Mouse (Mus musculus) liver, embryonic 16.5 days (tissue): ENCODE results near the gene Fxr1. TPM values are rescaled to one million over a fixed set of nuclear protein-coding genes. Genes with fewer than 3 reads are reported as not detected.

Experiments used
- ATAC-seq: fragments of 200-750 bp; cut with Nextera tagmentation; 2 replicates; pipeline ENCODE4 v1.8.0; 2017; ENCODE audit warnings: low read depth, mild to moderate bottlenecking, moderate number of reproducible peaks, moderate library complexity
- H3K27ac ChIP-seq: fragments of 300-500 bp; sonication (generic); 2 replicates; pipeline ENCODE4 v1.5.1; 2014; ENCODE audit warnings: mild to moderate bottlenecking, low read length
- H3K27me3 ChIP-seq: fragments of 300-500 bp; sonication (generic); 2 replicates; pipeline ENCODE4 v1.6.1; 2014; ENCODE audit warnings: low read depth, low read length, mixed read lengths; ENCODE audit not compliant: control insufficient read depth, insufficient read depth
- H3K36me3 ChIP-seq: fragments of 300-500 bp; sonication (generic); 2 replicates; pipeline ENCODE4 v1.6.1; 2014; ENCODE audit warnings: mild to moderate bottlenecking; ENCODE audit not compliant: control insufficient read depth, insufficient read depth
- H3K4me1 ChIP-seq: fragments of 300-500 bp; sonication (generic); 2 replicates; pipeline ENCODE4 v1.6.1; 2014; ENCODE audit warnings: low read depth, low read length, mixed read lengths; ENCODE audit not compliant: control insufficient read depth
- H3K4me2 ChIP-seq: fragments of 300-500 bp; sonication (generic); 2 replicates; pipeline ENCODE4 v1.6.1; 2014; ENCODE audit warnings: low read depth, low read length, mixed read lengths
- H3K4me3 ChIP-seq: fragments of 300-500 bp; sonication (generic); 2 replicates; pipeline ENCODE4 v1.5.1; 2014; ENCODE audit warnings: low read depth, mild to moderate bottlenecking, low read length
- H3K9ac ChIP-seq: fragments of 300-500 bp; sonication (generic); 2 replicates; pipeline ENCODE4 v1.6.1; 2014; ENCODE audit warnings: low read depth, low read length
- H3K9me3 ChIP-seq: fragments of 300-500 bp; sonication (generic); replicated peaks from 2 replicates; pipeline ENCODE4 v1.6.1; 2016; ENCODE audit warnings: low read length; ENCODE audit not compliant: control insufficient read depth
- whole genome bisulfite sequencing: fragments of 180-500 bp; shearing (Covaris S2); extraction: QIAGEN DNeasy Blood & Tissue Kit; methylation state at CpG from one replicate; pipeline ENCODE4 v1.1.7; 2014; ENCODE audit not compliant: insufficient replicate concordance; 5-methylcytosine and 5-hydroxymethylcytosine counted together
- polyA plus RNA-seq: library from polyadenylated mRNA; unstranded; fragments of >200 nt; fragmentation: Nextera tagmentation; extraction: Ambion mirVana; gene quantifications from 2 replicates; pipeline ENCODE4 v1.2.1, GENCODE M21; 2015

Gene Fxr1
- polyA plus RNA-seq, 1 experiment from 2014 or later = 21.0 TPM

GRCm38 (mm10) chr3:34115806-34116205 is 96.1 kb downstream of the Fxr1 start:
- 53% methylated on average over 6 of the region's 6 CpGs for WGBS
- no peaks in the 10 kb centered on the region for H3K4me1 ChIP-seq
- no peak overlapping the region for H3K4me2 ChIP-seq
- no peaks in the 10 kb centered on the region for H3K9me3 ChIP-seq
- no peak overlapping the region for H3K4me3 ChIP-seq
- no peaks in the 10 kb centered on the region for H3K27me3 ChIP-seq
- ATAC-seq = no peak
- H3K27ac ChIP-seq = no peak overlapping the region
- no peak overlapping the region for H3K9ac ChIP-seq
- H3K36me3 ChIP-seq = no peaks in the 10 kb centered on the region

DNA sequence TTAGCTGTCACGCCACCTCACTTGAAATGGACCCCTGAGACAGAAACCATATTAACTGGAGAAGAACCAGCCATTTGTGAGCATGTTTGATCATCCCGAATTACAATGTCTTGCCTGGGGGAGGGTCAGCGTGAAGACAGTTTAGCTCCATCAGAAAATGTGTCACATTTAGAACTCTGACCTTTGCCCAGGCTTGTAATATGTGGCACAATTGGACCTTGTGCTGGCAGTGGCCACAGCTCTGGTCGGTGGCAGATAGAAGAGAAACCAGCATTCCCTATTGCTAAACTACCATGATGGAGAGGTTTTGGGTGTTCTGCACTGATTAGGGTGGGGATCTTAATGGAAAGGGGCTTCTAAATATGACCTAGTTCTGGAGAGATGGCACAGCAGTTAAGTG is 100.1 kb downstream of the Fxr1 start:
- WGBS = 49% methylated on average over 4 of the region's 4 CpGs
- H3K27ac ChIP-seq = no peak overlapping the region
- H3K9ac ChIP-seq = no peak overlapping the region
- no peak for ATAC-seq
- H3K36me3 ChIP-seq = no peaks in the 10 kb centered on the region
- no peaks in the 10 kb centered on the region for H3K27me3 ChIP-seq
- no peaks in the 10 kb centered on the region for H3K4me1 ChIP-seq
- no peak overlapping the region for H3K4me3 ChIP-seq
- H3K9me3 ChIP-seq = no peaks in the 10 kb centered on the region
- no peak overlapping the region for H3K4me2 ChIP-seq

Other genes with a start within 250 kb of the Fxr1 start
- gene Ttc14, start 220.1 kb upstream of the Fxr1 start, polyA plus RNA-seq = 22.5 and 24.5 TPM in 2 replicates
- 0.11 and 0.18 TPM in 2 replicates for gene Ccdc39, start 175.6 kb upstream of the Fxr1 start, polyA plus RNA-seq
- 117 and 127 TPM in 2 replicates for gene Dnajc19, start 61.4 kb downstream of the Fxr1 start, polyA plus RNA-seq